Mouse (Mus musculus): ENCODE data around the gene Aldh3a2. TPM values are rescaled to one million over a fixed set of nuclear protein-coding genes. Genes with fewer than 3 reads are reported as not detected.

The Aldh3a2 gene
- polyA plus RNA-seq, 1 experiment = 27.3 TPM

DNA sequence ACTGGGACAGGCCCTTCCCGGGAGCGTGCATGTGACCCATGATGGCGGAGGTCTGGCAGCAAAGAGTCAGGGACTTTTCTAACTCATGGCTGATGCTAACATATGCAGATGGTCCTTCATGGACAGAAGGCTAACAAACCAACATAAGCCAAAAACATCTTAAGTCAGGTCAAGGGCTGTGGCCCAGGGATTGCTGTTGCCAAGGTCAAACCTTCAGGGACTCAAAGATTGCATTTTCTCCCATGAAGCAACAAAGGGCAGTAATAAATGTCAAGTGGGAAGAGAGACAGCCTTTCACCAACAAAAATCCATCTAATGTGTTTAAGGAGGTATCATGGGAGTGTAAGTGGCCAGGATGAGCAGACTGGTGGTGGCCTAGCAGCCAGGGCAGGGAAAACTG lies 61.1 kb downstream of the Aldh3a2 start:
- DNase-seq (ENCODE audit: low read depth in 1 of 2, low spot score in 2 of 2) = no peak
- Histone ChIP-seq H3K27me3 (ENCODE audit: control insufficient read depth, insufficient read depth, low read length) (no peaks in the 10 kb centered on the region), H3K4me3 (ENCODE audit: extremely low read depth, insufficient read depth, insufficient read length) (no peak overlapping the region), H3K27ac (ENCODE audit: insufficient read depth, low read length) (no peak overlapping the region), H3K36me3 (ENCODE audit: control insufficient read depth, insufficient read depth, low read length) (no peaks in the 10 kb centered on the region), H3K4me1 (ENCODE audit: control insufficient read depth, insufficient read depth, insufficient read length) (no peaks in the 10 kb centered on the region)
- WGBS = 95% methylated on average over 3 of the region's 3 CpGs
- TF ChIP-seq POLR2A (IDR thresholded peaks at IDR 0.05; ENCODE audit: low read depth, low read length) (no peak), CTCF (IDR thresholded peaks at IDR 0.05; ENCODE audit: extremely low read depth, insufficient read depth, insufficient read length, insufficient replicate concordance) (no peak)

DNA sequence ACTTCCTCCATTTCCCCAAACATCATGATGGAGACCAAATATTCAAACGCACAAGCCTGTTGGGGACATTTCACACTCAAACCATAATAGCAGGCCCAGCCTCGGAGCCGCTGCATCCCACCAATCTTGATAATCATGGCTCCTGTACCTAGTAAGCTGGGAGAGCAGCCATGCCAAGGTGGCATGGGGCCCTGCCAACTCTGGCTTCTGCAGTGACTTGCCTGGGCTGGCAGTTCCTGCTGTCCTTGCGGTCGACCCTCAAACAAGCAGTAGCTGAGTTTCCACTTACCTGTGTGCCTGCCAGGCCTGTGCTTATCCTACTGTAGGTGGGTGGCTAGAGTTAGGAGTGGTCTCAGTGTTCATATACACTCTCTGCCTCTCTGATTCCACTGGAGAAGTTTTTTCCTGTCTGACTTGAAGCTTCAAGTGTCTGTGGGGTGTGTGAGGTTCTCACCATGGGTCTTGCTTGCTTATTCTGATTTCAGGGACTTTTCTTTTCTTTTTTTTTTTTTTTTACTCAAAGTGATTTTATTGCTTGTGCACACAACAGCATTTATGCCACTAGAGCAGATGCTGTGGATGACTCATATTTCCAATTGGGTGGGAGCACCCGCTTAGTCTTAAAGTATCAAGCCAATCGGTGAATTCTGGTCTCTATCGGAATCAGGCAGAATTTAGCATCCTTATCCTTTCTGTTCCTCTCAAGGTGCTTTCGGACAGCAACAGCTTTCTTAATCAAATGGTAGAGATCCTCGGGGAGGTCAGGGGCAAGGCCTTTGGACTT lies 61.9 kb downstream of the Aldh3a2 start:
- TF ChIP-seq POLR2A (IDR thresholded peaks at IDR 0.05; ENCODE audit: low read depth, low read length) = no peak
- TF ChIP-seq CTCF (IDR thresholded peaks at IDR 0.05; ENCODE audit: extremely low read depth, insufficient read depth, insufficient read length, insufficient replicate concordance) = no peak
- Histone ChIP-seq H3K4me3 (ENCODE audit: extremely low read depth, insufficient read depth, insufficient read length) (no peak overlapping the region), H3K27ac (ENCODE audit: insufficient read depth, low read length) (no peak overlapping the region), H3K4me1 (ENCODE audit: control insufficient read depth, insufficient read depth, insufficient read length) (no peaks in the 10 kb centered on the region), H3K36me3 (ENCODE audit: control insufficient read depth, insufficient read depth, low read length) (no peaks in the 10 kb centered on the region), H3K27me3 (ENCODE audit: control insufficient read depth, insufficient read depth, low read length) (no peaks in the 10 kb centered on the region)
- no peak for DNase-seq (ENCODE audit: low read depth in 1 of 2, low spot score in 2 of 2)
- WGBS = 93% methylated on average over 10 of the region's 10 CpGs

DNA sequence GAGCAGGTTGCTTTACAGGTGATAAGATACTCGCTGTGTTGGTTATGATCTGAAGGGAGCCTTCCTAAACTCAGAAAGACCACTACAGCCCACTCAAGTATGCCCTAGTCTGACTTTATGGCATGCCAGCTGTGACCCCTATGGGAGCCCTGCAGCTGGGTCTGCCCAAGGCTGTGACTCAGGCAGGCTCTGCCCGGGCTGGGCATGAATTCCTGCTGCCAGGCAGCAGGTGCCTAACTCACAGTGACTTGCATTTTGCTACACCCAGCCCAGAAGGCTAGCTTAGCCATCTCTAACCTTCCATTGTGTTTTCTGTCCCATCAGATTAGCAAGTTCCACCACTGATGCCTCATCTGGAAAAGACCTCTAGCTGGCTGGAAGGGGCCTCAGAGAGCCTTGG lies 64.5 kb downstream of the Aldh3a2 start:
- H3K36me3 ChIP-seq (ENCODE audit: control insufficient read depth, insufficient read depth, low read length) = no peaks in the 10 kb centered on the region
- H3K27ac ChIP-seq (ENCODE audit: insufficient read depth, low read length) = no peak overlapping the region
- no peak overlapping the region for H3K4me3 ChIP-seq (ENCODE audit: extremely low read depth, insufficient read depth, insufficient read length)
- H3K4me1 ChIP-seq (ENCODE audit: control insufficient read depth, insufficient read depth, insufficient read length) = no peaks in the 10 kb centered on the region
- no peaks in the 10 kb centered on the region for H3K27me3 ChIP-seq (ENCODE audit: control insufficient read depth, insufficient read depth, low read length)
- no peak for TF ChIP-seq POLR2A (IDR thresholded peaks at IDR 0.05; ENCODE audit: low read depth, low read length)
- no peak for DNase-seq (ENCODE audit: low read depth in 1 of 2, low spot score in 2 of 2)
- WGBS = 64% methylated on average over 2 of the region's 2 CpGs

DNA sequence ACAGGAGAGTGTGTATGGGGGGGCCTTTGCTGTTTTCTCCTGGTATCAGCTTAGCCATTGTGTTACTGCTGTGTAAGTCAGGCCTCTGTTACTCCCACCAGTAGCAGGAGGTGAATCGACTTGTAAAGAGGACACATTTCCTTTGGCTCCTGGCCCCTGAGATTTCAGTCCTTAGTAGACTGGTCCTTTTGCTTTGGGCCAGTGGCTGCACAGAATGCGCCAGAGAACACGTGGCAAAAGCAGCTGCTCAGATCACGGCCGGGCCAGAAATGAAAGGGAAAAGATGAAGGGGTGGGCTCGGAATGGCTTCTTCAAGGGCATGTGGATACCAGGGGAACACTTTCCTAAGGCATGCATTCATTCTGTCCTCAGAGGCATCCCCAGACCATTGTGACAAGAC lies 65.1 kb downstream of the Aldh3a2 start:
- Histone ChIP-seq H3K27me3 (ENCODE audit: control insufficient read depth, insufficient read depth, low read length) (no peaks in the 10 kb centered on the region), H3K27ac (ENCODE audit: insufficient read depth, low read length) (no peak overlapping the region), H3K4me3 (ENCODE audit: extremely low read depth, insufficient read depth, insufficient read length) (no peak overlapping the region), H3K4me1 (ENCODE audit: control insufficient read depth, insufficient read depth, insufficient read length) (no peaks in the 10 kb centered on the region), H3K36me3 (ENCODE audit: control insufficient read depth, insufficient read depth, low read length) (no peaks in the 10 kb centered on the region)
- no peak for TF ChIP-seq CTCF (IDR thresholded peaks at IDR 0.05; ENCODE audit: extremely low read depth, insufficient read depth, insufficient read length, insufficient replicate concordance)
- TF ChIP-seq POLR2A (IDR thresholded peaks at IDR 0.05; ENCODE audit: low read depth, low read length) = no peak
- 82% methylated on average over 6 of the region's 6 CpGs for WGBS
- DNase-seq (ENCODE audit: low read depth in 1 of 2, low spot score in 2 of 2) = no peak

DNA sequence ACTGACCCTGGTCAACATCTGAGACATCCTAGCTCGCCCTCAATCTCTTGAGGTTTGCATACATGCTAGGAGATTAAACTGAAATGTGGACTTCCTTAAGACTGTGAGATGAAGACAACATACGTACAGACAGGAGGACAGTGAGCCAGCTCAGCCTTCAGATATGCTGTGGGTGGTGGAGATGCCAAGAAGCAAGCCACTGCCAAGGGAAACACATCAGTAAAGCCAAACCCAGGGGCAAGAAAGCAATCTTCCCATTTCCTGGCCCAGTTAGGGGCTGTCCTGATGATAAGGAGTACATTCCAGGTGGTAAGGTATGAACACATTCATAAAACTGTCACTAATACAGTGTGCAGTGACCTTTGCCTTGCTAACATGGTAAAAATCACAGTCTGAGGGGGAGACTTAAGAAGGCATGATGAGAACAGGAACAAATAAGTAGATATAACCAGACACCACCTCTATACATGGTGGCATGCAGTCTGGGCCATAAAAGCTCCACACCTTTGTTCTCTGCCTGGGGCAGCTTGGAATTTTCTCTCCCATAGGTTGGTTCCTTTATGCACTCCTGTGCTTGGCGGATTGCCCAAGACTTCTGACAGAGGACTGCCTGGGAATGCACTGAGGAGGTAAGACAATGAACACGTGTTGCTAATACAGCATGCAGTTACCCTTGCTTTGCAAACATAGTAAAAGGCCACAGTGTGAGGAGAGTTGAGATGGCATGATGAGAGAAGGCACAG lies 67.5 kb downstream of the Aldh3a2 start:
- DNase-seq (ENCODE audit: low read depth in 1 of 2, low spot score in 2 of 2) = no peak
- WGBS = 81% methylated on average over 4 of the region's 4 CpGs
- TF ChIP-seq CTCF (IDR thresholded peaks at IDR 0.05; ENCODE audit: extremely low read depth, insufficient read depth, insufficient read length, insufficient replicate concordance) (no peak), POLR2A (IDR thresholded peaks at IDR 0.05; ENCODE audit: low read depth, low read length) (no peak)
- Histone ChIP-seq H3K36me3 (ENCODE audit: control insufficient read depth, insufficient read depth, low read length) (no peaks in the 10 kb centered on the region), H3K4me3 (ENCODE audit: extremely low read depth, insufficient read depth, insufficient read length) (no peak overlapping the region), H3K4me1 (ENCODE audit: control insufficient read depth, insufficient read depth, insufficient read length) (no peaks in the 10 kb centered on the region), H3K27me3 (ENCODE audit: control insufficient read depth, insufficient read depth, low read length) (no peaks in the 10 kb centered on the region), H3K27ac (ENCODE audit: insufficient read depth, low read length) (no peak overlapping the region)

DNA sequence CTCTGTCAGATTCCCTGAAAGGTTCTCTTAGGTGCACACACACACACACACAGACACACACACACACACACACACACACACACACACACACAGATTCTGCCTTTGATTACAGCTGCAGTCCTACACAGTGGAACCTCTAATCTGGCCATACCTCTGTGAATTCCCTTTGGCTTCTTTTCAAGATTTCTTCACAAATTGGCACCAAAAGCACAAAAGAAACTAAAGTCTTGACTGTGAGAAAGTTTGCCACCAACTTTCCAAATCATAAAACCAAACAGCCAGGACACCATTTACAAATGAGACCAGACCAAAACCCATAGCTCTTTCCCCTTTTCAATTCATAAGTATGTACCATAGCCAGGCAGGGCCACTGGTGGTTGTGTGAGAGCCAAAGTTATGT lies 69.3 kb downstream of the Aldh3a2 start:
- Histone ChIP-seq H3K4me1 (ENCODE audit: control insufficient read depth, insufficient read depth, insufficient read length) (no peaks in the 10 kb centered on the region), H3K27me3 (ENCODE audit: control insufficient read depth, insufficient read depth, low read length) (no peaks in the 10 kb centered on the region; the same call in 1 of the 2 replicates), H3K4me3 (ENCODE audit: extremely low read depth, insufficient read depth, insufficient read length) (no peak overlapping the region), H3K36me3 (ENCODE audit: control insufficient read depth, insufficient read depth, low read length) (no peaks in the 10 kb centered on the region), H3K27ac (ENCODE audit: insufficient read depth, low read length) (no peak overlapping the region)
- no peak for DNase-seq (ENCODE audit: low read depth in 1 of 2, low spot score in 2 of 2)
- TF ChIP-seq POLR2A (IDR thresholded peaks at IDR 0.05; ENCODE audit: low read depth, low read length) = no peak
- TF ChIP-seq CTCF (IDR thresholded peaks at IDR 0.05; ENCODE audit: extremely low read depth, insufficient read depth, insufficient read length, insufficient replicate concordance) = no peak
